Mouse (Mus musculus) thymus, adult 2 months (tissue): ENCODE data around the gene Nme4.

Experiments
- CTCF ChIP-seq: fragments of 200-500 bp; IDR thresholded peaks from 2 replicates; pipeline ENCODE4 v1.5.1; 2012; ENCODE audit warnings: mild to moderate bottlenecking, control low read depth, low read length, moderate library complexity, borderline replicate concordance; ENCODE audit not compliant: control insufficient read depth, poor library complexity, insufficient read depth; ENCODE audit errors: extremely low read depth
- POLR2A ChIP-seq: fragments of 200-500 bp; IDR thresholded peaks from 2 replicates; pipeline ENCODE4 v1.6.1; 2012; ENCODE audit warnings: mild to moderate bottlenecking, low read length, control low read depth, moderate library complexity; ENCODE audit not compliant: control insufficient read depth, poor library complexity, insufficient read depth; ENCODE audit errors: extremely low read depth

DNA sequence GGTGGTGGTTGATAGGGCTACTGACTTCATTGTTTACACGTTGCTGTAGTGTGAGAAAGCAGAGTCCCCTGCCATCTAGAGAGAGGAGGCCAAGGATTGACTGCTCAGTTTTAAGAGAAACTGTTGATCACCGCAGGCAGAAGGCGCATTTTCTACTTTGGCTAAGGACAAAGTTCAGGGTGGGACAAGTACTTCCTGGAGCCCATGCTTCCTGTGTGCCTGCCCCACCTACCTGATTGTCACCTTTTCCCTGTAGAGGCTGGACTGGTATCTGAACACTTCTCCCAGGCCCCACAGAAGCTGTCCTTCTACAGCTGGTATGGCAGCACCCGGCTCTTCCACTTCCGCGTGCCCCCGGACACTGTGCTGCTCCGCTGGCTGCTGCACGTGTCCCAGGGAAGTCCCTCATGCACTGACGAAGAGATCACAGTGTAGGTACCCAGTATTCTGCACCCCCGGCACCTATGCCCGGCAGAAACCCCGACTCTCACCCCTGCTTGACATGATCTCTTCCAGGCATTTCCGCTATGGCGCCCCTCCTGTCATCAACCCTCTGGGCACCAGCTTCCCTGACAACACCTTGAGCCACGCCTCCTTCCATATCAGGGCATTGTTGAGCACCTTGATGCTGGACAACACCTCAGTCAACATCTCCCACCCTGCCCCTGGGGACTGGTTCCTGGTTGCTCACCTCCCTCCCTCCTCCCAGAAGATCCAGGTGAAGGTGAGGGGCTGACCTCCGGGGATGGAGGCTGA is 21.3 kb upstream of the Nme4 start:
- TF ChIP-seq CTCF: no peak
- TF ChIP-seq POLR2A: no peak
